Mouse (Mus musculus) thymus, adult 2 months (tissue): ENCODE results near the gene Trim50. TPM values are rescaled to one million over a fixed set of nuclear protein-coding genes. Genes with fewer than 3 reads are reported as not detected.

ENCODE experiments used
- DNase-seq: peaks from one replicate; pipeline ENCODE4 v3.0.0; 2021
- H3K27ac ChIP-seq: fragments of 200-500 bp; 2 replicates; pipeline ENCODE4 v1.5.1; 2012; ENCODE audit warnings: low read length, control low read depth; ENCODE audit not compliant: control insufficient read depth, insufficient read depth
- H3K27me3 ChIP-seq: fragments of 200-500 bp; 2 replicates; pipeline ENCODE4 v1.6.1; 2012; ENCODE audit warnings: mild to moderate bottlenecking, low read length, moderate library complexity, mixed read lengths; ENCODE audit not compliant: control insufficient read depth, insufficient read depth
- H3K36me3 ChIP-seq: fragments of 200-500 bp; 2 replicates; pipeline ENCODE4 v1.6.1; 2012; ENCODE audit warnings: mild to moderate bottlenecking, low read length, moderate library complexity; ENCODE audit not compliant: control insufficient read depth, insufficient read depth
- H3K4me1 ChIP-seq: fragments of 200-500 bp; replicated peaks from 2 replicates; pipeline ENCODE4 v1.6.1; 2012; ENCODE audit warnings: low read length; ENCODE audit not compliant: control insufficient read depth, insufficient read depth
- H3K4me3 ChIP-seq: fragments of 200-500 bp; 2 replicates; pipeline ENCODE4 v1.5.1; 2012; ENCODE audit warnings: mild to moderate bottlenecking, low read length, control low read depth, moderate library complexity; ENCODE audit not compliant: control insufficient read depth, insufficient read depth
- CTCF ChIP-seq: fragments of 200-500 bp; IDR thresholded peaks from 2 replicates; pipeline ENCODE4 v1.5.1; 2012; ENCODE audit warnings: mild to moderate bottlenecking, control low read depth, low read length, moderate library complexity, borderline replicate concordance; ENCODE audit not compliant: control insufficient read depth, poor library complexity, insufficient read depth; ENCODE audit errors: extremely low read depth
- POLR2A ChIP-seq: fragments of 200-500 bp; IDR thresholded peaks from 2 replicates; pipeline ENCODE4 v1.6.1; 2012; ENCODE audit warnings: mild to moderate bottlenecking, low read length, control low read depth, moderate library complexity; ENCODE audit not compliant: control insufficient read depth, poor library complexity, insufficient read depth; ENCODE audit errors: extremely low read depth
- WGBS: fragments of 180-500 bp; shearing (Covaris S2); methylation state at CpG from one replicate; pipeline ENCODE4 v1.1.7; 2018; 5-methylcytosine and 5-hydroxymethylcytosine counted together
- polyA plus RNA-seq: library from polyadenylated mRNA; depleted of rRNA; stranded (reverse); fragments of >200 nt; gene quantifications from 2 replicates; pipeline ENCODE4 v1.2.3, GENCODE M21; 2012; rRNA removed

The Trim50 gene
- polyA plus RNA-seq, 1 experiment, result not detected

GRCm38 (mm10) chr5:135410266-135410665, 57.2 kb downstream of the Trim50 start:
- no peaks in the 10 kb centered on the region for H3K36me3 ChIP-seq
- TF ChIP-seq POLR2A (no peak), CTCF (no peak)
- DNase-seq, result no peak
- no peak overlapping the region for H3K27ac ChIP-seq
- H3K27me3 ChIP-seq, result no peaks in the 10 kb centered on the region
- H3K4me1 ChIP-seq, result peaks cover 6% of the 10 kb centered on the region; the same call in 1 of the 2 replicates
- no peak overlapping the region for H3K4me3 ChIP-seq
- 90% methylated on average over 9 of the region's 9 CpGs for WGBS

Other genes starting within 250 kb of the Trim50 start
- 18.5 and 18.7 TPM in 2 replicates for gene Tbl2, start 203.6 kb upstream of the Trim50 start, polyA plus RNA-seq
- 61.1 and 67.0 TPM in 2 replicates for gene Bcl7b, start 185.0 kb upstream of the Trim50 start, polyA plus RNA-seq
- 56.1 and 68.7 TPM in 2 replicates for gene Baz1b, start 166.0 kb upstream of the Trim50 start, polyA plus RNA-seq
- gene Fzd9, start 102.1 kb upstream of the Trim50 start, polyA plus RNA-seq, result 0.06 and 0.58 TPM in 2 replicates
- gene Fkbp6, start 3.3 kb upstream of the Trim50 start, polyA plus RNA-seq, result 0.10 TPM in 1 of 2 replicates, not detected in the other
- 65.6 and 74.4 TPM in 2 replicates for gene Nsun5, start 16.7 kb downstream of the Trim50 start, polyA plus RNA-seq
- 50.3 and 78.1 TPM in 2 replicates for gene Pom121, start 41.3 kb downstream of the Trim50 start, polyA plus RNA-seq
- 9.9 and 11.8 TPM in 2 replicates for gene Hip1, start 191.8 kb downstream of the Trim50 start, polyA plus RNA-seq
- not detected in 2 replicates for gene Ccl26, start 210.3 kb downstream of the Trim50 start, polyA plus RNA-seq
- 3.0 and 3.1 TPM in 2 replicates for gene Ccl24, start 219.8 kb downstream of the Trim50 start, polyA plus RNA-seq